Mouse (Mus musculus) C2C12 (cell line): Measurements from ENCODE around the gene Zglp1. TPM values are rescaled to one million over a fixed set of nuclear protein-coding genes. Genes with fewer than 3 reads are reported as not detected.

Experiments used
- H3K27me3 ChIP-seq: one replicate; pipeline ENCODE4 v1.6.1; 2011; ENCODE audit not compliant: control insufficient read depth, insufficient read depth, insufficient read length
- H3K36me3 ChIP-seq: one replicate; pipeline ENCODE4 v1.6.1; 2011; ENCODE audit not compliant: control insufficient read depth, insufficient read depth
- H3K4me3 ChIP-seq: one replicate; pipeline ENCODE4 v1.5.1; 2011; ENCODE audit warnings: mild to moderate bottlenecking, control low read depth; ENCODE audit not compliant: poor library complexity, insufficient read depth, severe bottlenecking
- H3K79me2 ChIP-seq: one replicate; pipeline ENCODE4 v1.6.1; 2011; ENCODE audit not compliant: control insufficient read depth, insufficient read depth
- H3K79me3 ChIP-seq: one replicate; pipeline ENCODE4 v1.6.1; 2011; ENCODE audit warnings: low read depth, control low read depth
- H3ac ChIP-seq: one replicate; pipeline ENCODE3; 2011; ENCODE audit warnings: low read depth; ENCODE audit not compliant: control insufficient read depth, insufficient read length
- CEBPB ChIP-seq: IDR thresholded peaks from one replicate; pipeline ENCODE4 v1.6.1; 2011; ENCODE audit warnings: low read depth, mild to moderate bottlenecking, control low read depth, moderate library complexity
- CTCF ChIP-seq: IDR thresholded peaks from one replicate; pipeline ENCODE4 v1.5.1; 2011; ENCODE audit not compliant: control insufficient read depth, insufficient read depth, insufficient read length
- FOSL1 ChIP-seq: IDR thresholded peaks from one replicate; pipeline ENCODE4 v1.8.0; 2011; ENCODE audit warnings: mild to moderate bottlenecking, low read length; ENCODE audit not compliant: poor library complexity, insufficient read depth, severe bottlenecking
- MAX ChIP-seq: IDR thresholded peaks from one replicate; pipeline ENCODE4 v1.6.1; 2011; ENCODE audit warnings: mild to moderate bottlenecking, control low read depth
- MYOD1 ChIP-seq: IDR thresholded peaks from one replicate; pipeline ENCODE4 v1.6.1; 2011; ENCODE audit warnings: low read depth; ENCODE audit not compliant: control insufficient read depth, insufficient read length
- MYOG ChIP-seq: IDR thresholded peaks from one replicate; pipeline ENCODE4 v1.6.1; 2011; ENCODE audit not compliant: control insufficient read depth, insufficient read length; ENCODE audit errors: extremely low read depth
- USF1 ChIP-seq: IDR thresholded peaks from one replicate; pipeline ENCODE4 v1.6.1; 2011; ENCODE audit warnings: low read depth, mild to moderate bottlenecking, control low read depth, moderate library complexity
- polyA plus RNA-seq: library from polyadenylated mRNA; unstranded; fragments of >200 nt; fragmentation: generic; extraction: Trizol; gene quantifications from one replicate; pipeline ENCODE4 v1.2.1, GENCODE M21; 2012; ENCODE audit warnings: missing spikeins

Zglp1 gene
- polyA plus RNA-seq, 1 experiment = 0.43 TPM

DNA sequence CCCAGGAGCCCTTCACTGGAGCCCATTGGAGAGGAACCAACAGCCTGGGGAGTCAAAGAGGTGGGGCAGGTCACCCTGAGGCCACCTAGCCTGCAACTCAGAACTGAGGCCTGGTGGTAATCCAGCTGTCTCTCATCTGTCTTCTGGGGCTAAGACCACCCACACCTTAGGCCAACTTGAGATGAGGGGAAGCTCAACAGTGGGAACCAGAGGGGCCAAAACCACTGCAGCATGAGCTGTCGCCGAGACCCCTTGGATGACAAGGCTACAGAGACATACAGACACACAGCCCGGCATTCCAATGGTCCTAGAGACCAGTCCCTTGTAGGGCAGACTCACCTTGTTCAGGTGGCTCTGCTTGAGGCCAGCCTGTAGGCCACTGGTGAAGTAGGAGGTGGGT, 8.7 kb upstream of the Zglp1 start:
- no peaks in the 10 kb centered on the region for H3K27me3 ChIP-seq
- H3K79me3 ChIP-seq = peaks cover 19% of the 10 kb centered on the region
- peaks cover 25% of the 10 kb centered on the region for H3K79me2 ChIP-seq
- peaks cover 55% of the 10 kb centered on the region for H3K36me3 ChIP-seq
- TF ChIP-seq CEBPB = no peak
- no peak for TF ChIP-seq MYOG
- TF ChIP-seq MYOD1 = no peak
- TF ChIP-seq USF1 = no peak
- no peak for TF ChIP-seq CTCF
- TF ChIP-seq MAX = no peak
- no peak for TF ChIP-seq FOSL1
- H3K4me3 ChIP-seq = no peak overlapping the region
- H3ac ChIP-seq = no peak overlapping the region

DNA sequence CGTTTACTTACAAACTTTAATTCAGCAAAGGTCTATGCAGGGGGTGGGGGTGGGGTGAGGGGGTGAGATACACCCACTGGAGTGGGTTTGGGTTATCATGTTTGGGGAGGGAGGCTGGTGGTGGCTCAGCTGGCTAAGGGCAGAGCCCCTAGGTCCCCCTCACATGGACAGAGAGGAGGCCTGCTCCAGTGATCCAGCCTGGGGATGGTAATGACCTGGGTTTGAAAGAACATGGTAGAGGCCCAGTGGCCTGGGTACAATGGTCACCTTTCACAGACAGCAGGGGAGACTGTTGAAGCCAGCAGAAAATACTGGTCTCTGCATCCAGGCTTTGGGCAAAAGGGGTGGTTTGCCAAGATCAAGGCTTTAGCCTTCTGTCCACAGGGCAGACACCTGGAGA, 7.3 kb upstream of the Zglp1 start:
- Histone ChIP-seq H3K79me3 (peaks cover 22% of the 10 kb centered on the region), H3K36me3 (peaks cover 50% of the 10 kb centered on the region), H3K27me3 (no peaks in the 10 kb centered on the region), H3K79me2 (peaks cover 31% of the 10 kb centered on the region), H3ac (no peak overlapping the region), H3K4me3 (no peak overlapping the region)
- TF ChIP-seq CEBPB (no peak), MYOG (no peak), MAX (no peak), FOSL1 (no peak), MYOD1 (no peak), USF1 (no peak), CTCF (no peak)

GRCm38 (mm10) chr9:21073044-21073840, 6.3 kb upstream of the Zglp1 start, which contains the start of the genes Gm49373 and Fdx1l:
Gm49373 (minus strand) TSS chr9:21073096.
Fdx1l (minus strand) TSS chr9:21073614.
- H3K79me3 ChIP-seq = peaks cover 22% of the 10 kb centered on the region
- no peaks in the 10 kb centered on the region for H3K27me3 ChIP-seq
- H3K36me3 ChIP-seq = peaks cover 42% of the 10 kb centered on the region
- TF ChIP-seq CEBPB (no peak), MAX (peak; percentile 91), MYOG (no peak), CTCF (no peak), USF1 (peak; percentile 97), FOSL1 (no peak), MYOD1 (no peak)
- H3ac ChIP-seq = peak within 1 kb of the TSS; percentile 95
- peaks cover 31% of the 10 kb centered on the region for H3K79me2 ChIP-seq
- peak within 1 kb of the TSS; percentile 57 for H3K4me3 ChIP-seq

- peaks cover 41% of the 10 kb centered on the region for H3K36me3 ChIP-seq
- peak overlapping the region; percentile 95 for H3ac ChIP-seq
- H3K27me3 ChIP-seq = no peaks in the 10 kb centered on the region
- no peak for TF ChIP-seq MAX
- no peak for TF ChIP-seq USF1
- TF ChIP-seq CEBPB = no peak
- no peak for TF ChIP-seq FOSL1
- no peak for TF ChIP-seq MYOD1
- H3K79me3 ChIP-seq = peaks cover 22% of the 10 kb centered on the region
- peak overlapping the region; percentile 57 for H3K4me3 ChIP-seq
- peaks cover 31% of the 10 kb centered on the region for H3K79me2 ChIP-seq
Measured at GRCm38 (mm10) chr9:21072641-21073040, 5.7 kb upstream of the Zglp1 start.

DNA sequence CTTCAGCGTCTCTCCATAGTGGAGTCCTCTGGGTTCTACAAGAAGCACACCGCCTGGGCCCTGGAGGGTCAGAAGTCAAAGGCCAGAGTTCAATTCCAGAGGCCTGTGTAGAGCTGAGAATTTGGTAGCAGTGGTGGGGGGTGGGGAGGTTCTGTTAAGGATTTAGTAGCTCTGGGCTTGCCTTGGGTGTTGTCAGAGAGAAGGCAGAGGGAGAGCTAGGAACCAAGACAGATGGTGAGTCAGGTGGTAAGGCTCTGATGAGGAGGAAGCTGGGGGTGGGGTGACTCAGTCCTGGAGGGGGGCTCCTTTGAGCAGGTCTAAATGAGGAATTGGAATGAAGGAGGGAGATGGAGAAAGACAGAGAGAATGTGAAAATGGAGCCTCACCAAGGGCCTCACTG, 4.0 kb downstream of the Zglp1 start:
- H3K27me3 ChIP-seq = no peaks in the 10 kb centered on the region
- no peak overlapping the region for H3ac ChIP-seq
- H3K36me3 ChIP-seq = peaks cover 41% of the 10 kb centered on the region
- H3K79me2 ChIP-seq = no peaks in the 10 kb centered on the region
- no peaks in the 10 kb centered on the region for H3K79me3 ChIP-seq
- no peak for TF ChIP-seq MYOG
- no peak for TF ChIP-seq MYOD1
- TF ChIP-seq MAX = no peak
- no peak for TF ChIP-seq CTCF
- no peak for TF ChIP-seq CEBPB
- TF ChIP-seq FOSL1 = no peak
- TF ChIP-seq USF1 = no peak
- no peak overlapping the region for H3K4me3 ChIP-seq

DNA sequence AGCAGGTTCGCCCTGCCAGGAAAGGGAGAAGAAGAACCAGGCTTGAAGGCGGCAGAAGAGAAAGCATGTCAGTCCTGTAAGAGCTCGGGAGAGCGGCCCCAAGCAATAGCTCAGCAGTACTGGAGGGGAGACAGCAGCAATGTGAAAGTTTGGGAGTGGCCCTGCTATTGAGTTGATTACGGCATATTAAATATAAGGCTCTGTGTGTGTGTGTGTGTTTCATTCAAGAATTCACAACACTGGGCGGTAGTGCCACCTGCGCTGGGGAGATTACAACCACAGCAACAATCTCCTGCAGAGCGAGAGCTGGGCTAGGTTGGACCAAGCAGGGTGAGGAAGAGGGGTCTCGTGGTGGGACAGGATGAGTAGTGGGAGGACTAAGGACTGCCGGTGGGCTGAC, 15.3 kb downstream of the Zglp1 start:
- Histone ChIP-seq H3K79me2 (no peaks in the 10 kb centered on the region), H3ac (no peak overlapping the region), H3K27me3 (peaks cover 25% of the 10 kb centered on the region), H3K79me3 (no peaks in the 10 kb centered on the region), H3K4me3 (no peak overlapping the region), H3K36me3 (no peaks in the 10 kb centered on the region)
- TF ChIP-seq MAX (no peak), MYOD1 (no peak), CTCF (no peak)
